Mouse (Mus musculus) A20 (cell line): ENCODE data around the gene Aqp5.

ENCODE experiments used
- DNase-seq: peaks from one replicate; pipeline ENCODE4 v3.0.0-alpha.2; 2011; ENCODE audit warnings: low read depth, low spot score

Gene Aqp5

DNA sequence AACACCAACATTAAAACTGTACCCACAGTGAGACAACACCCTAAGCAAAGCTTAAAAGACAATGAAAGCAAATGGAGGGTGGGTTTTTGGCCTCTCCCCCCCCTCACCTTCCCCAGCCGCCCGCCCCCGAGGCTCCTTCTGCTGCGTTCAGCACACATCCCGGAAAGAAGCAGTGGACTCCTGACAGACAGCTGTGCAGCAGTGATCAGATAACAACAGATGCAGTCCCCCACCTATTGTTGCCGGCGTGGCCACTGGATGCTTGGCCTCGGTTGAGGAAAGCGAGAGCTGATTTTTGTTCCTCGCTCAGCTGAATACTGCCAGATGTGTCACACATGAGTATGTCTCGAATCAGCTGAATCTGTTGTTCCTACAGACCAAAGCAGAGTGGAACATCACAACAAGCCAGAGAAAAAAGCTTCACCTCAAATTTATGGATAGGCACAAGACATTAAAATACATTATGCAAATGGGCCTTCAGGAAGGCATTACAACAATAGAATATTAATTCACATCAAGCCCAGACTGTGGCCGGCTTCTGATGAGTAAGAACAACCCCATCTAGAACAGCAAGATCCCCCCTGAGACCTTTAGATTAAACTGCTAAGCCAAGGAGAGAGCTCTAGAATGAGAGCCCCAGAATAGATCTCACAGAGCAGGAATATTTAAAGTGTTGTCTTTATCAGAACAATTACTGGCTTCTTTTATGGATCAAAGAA lies 47.0 kb downstream of the Aqp5 start:
- no peak for DNase-seq

DNA sequence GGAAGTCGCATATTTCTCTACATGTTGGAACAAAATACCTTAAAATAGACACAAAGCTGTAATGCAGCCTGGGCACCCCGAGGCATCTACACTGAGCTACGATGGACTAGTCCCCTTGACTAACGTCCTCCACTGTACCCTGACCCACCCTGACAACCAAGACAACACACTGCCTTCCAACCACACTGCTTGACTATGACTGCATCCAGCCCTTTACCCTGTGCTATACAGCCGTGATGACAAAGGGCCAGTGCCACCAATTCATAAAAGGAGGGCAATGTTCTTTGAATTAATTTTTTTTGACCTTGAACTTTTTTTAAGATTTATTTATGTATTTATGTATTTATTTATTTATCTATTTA lies 47.5 kb downstream of the Aqp5 start:
- no peak for DNase-seq

DNA sequence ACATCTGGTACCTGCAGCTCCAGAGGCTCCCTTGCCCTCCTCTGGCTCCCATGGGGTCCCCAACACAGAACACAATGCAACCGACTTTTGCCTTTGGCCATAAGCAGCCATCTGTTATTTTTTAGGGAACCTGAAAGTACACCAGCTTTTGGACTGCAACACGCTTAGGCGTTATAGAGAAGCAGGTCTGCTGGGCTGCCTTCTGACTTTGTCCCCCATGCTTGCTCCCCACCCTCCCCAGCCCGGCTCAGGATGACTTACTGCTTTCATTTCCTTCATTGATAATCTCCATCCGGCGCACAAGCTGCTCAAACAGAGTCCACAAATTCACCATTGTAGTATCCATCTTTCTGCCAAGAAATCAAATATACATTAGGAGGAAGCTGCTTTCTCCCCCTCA lies 52.0 kb downstream of the Aqp5 start:
- DNase-seq, result peak; percentile 89

DNA sequence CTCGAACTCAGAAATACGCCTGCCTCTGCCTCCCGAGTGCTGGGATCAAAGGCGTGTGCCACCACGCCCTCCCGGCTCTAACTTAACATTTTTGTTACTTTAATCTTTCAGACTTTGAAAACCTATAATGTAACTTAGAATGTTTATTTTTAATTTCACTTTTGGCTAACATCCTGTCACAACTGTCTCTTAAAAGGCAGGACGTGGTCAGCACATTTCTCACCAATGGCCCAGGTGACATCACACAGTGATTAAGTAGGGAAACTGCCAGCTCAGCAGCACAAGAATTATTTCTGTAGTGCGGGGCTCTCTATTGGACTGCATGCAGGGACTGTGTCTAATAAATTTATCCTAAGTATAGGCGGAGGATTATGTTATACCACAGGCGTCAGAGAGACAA lies 53.2 kb downstream of the Aqp5 start:
- peak; percentile 48 for DNase-seq
